Mouse (Mus musculus) CH12.LX (cell line): ENCODE results near the gene Rufy1. TPM values are rescaled to one million over a fixed set of nuclear protein-coding genes. Genes with fewer than 3 reads are reported as not detected.

Experiments
- DNase-seq: peaks from one replicate; pipeline ENCODE4 v3.0.0-alpha.2; 2013; ENCODE audit errors: extremely low read depth
- H3K27ac ChIP-seq: 2 replicates; pipeline ENCODE4 v1.5.1; 2012; ENCODE audit warnings: low read depth, mild to moderate bottlenecking, control low read depth, moderate library complexity; ENCODE audit not compliant: insufficient read depth
- H3K27me3 ChIP-seq: replicated peaks from 2 replicates; pipeline ENCODE3; 2012; ENCODE audit warnings: inconsistent platforms
- H3K36me3 ChIP-seq, 2 experiments: replicated peaks in 1 of 2; 2 replicates each; pipeline versions ENCODE3 to v1.6.1; 2012; ENCODE audit warnings: inconsistent platforms in 1 of 2, low read length in 1 of 2, mild to moderate bottlenecking in 1 of 2, mixed read lengths in 1 of 2, moderate library complexity in 1 of 2; ENCODE audit not compliant: control insufficient read depth in 1 of 2, insufficient read depth in 1 of 2
- H3K4me1 ChIP-seq, 2 experiments: 2 replicates each; pipeline ENCODE4 v1.6.1; 2012; ENCODE audit warnings: inconsistent platforms in 1 of 2, moderate library complexity in 1 of 2; ENCODE audit not compliant: insufficient read depth in 2 of 2, control insufficient read depth in 1 of 2
- H3K4me2 ChIP-seq: 2 replicates; pipeline ENCODE4 v1.6.1; 2012; ENCODE audit warnings: low read depth, mild to moderate bottlenecking, control low read depth; ENCODE audit not compliant: poor library complexity, insufficient read depth, severe bottlenecking
- H3K4me3 ChIP-seq, 3 experiments: fragments of 150-350 bp in 1 of 3; sonication (generic) in 1 of 3; replicated peaks in 1 of 3; 2 replicates each; pipeline versions ENCODE3 to v1.5.1; 2011 to 2012; ENCODE audit warnings: low read depth in 2 of 3, low read length in 2 of 3, mild to moderate bottlenecking in 2 of 3, moderate library complexity in 2 of 3, control low read depth in 1 of 3, improper control_type of control experiment in 1 of 3, inconsistent platforms in 1 of 3, mixed read lengths in 1 of 3; ENCODE audit not compliant: poor library complexity in 1 of 3
- H3K79me2 ChIP-seq: replicated peaks from 2 replicates; pipeline ENCODE4 v1.6.1; 2012; ENCODE audit warnings: mild to moderate bottlenecking, moderate library complexity; ENCODE audit not compliant: control insufficient read depth, poor library complexity, insufficient read depth, severe bottlenecking; ENCODE audit errors: extremely low read depth
- H3K9ac ChIP-seq: 2 replicates; pipeline ENCODE4 v1.6.1; 2012; ENCODE audit warnings: low read depth, mild to moderate bottlenecking, control low read depth, moderate library complexity; ENCODE audit not compliant: insufficient read depth
- H3K9me3 ChIP-seq: replicated peaks from 2 replicates; pipeline ENCODE3; 2012; ENCODE audit warnings: low read length, inconsistent platforms, mixed read lengths
- BHLHE40 ChIP-seq: IDR thresholded peaks from 2 replicates; pipeline ENCODE4 v1.6.1; 2011; ENCODE audit warnings: mild to moderate bottlenecking, low read depth, low read length, improper control_type of control experiment
- CHD1 ChIP-seq: IDR thresholded peaks from 2 replicates; pipeline ENCODE4 v1.6.1; 2012; ENCODE audit warnings: low read depth, low read length, improper control_type of control experiment, inconsistent platforms
- CHD2 ChIP-seq: IDR thresholded peaks from 2 replicates; pipeline ENCODE4 v1.6.1; 2011; ENCODE audit warnings: low read length, improper control_type of control experiment
- CTCF ChIP-seq, 2 experiments: IDR thresholded peaks in 1 of 2; conservative IDR thresholded peaks in 1 of 2; 2 replicates each; pipeline ENCODE4 v1.5.1; 2011 to 2012; ENCODE audit warnings: low read depth in 2 of 2, low read length in 2 of 2, improper control_type of control experiment in 1 of 2, inconsistent platforms in 1 of 2, mild to moderate bottlenecking in 1 of 2, moderate library complexity in 1 of 2
- E2F4 ChIP-seq: IDR thresholded peaks from 2 replicates; pipeline ENCODE4 v1.6.1; 2011; ENCODE audit warnings: low read depth, low read length, improper control_type of control experiment; ENCODE audit not compliant: insufficient replicate concordance
- EP300 ChIP-seq: IDR thresholded peaks from 2 replicates; pipeline ENCODE4 v1.6.1; 2011; ENCODE audit warnings: low read length, improper control_type of control experiment
- HCFC1 ChIP-seq: IDR thresholded peaks from 2 replicates; pipeline ENCODE4 v1.6.1; 2012; ENCODE audit warnings: low read depth, mild to moderate bottlenecking, inconsistent platforms, low read length, improper control_type of control experiment
- JUN ChIP-seq: IDR thresholded peaks from 2 replicates; pipeline ENCODE4 v1.6.1; 2011; ENCODE audit warnings: low read depth, mild to moderate bottlenecking, low read length, improper control_type of control experiment, moderate library complexity; ENCODE audit not compliant: insufficient read depth
- MXI1 ChIP-seq: IDR thresholded peaks from 2 replicates; pipeline ENCODE4 v1.6.1; 2011; ENCODE audit warnings: mild to moderate bottlenecking, low read depth, low read length, improper control_type of control experiment
- PAX5 ChIP-seq: IDR thresholded peaks from 2 replicates; pipeline ENCODE4 v1.6.1; 2012; ENCODE audit warnings: low read length, inconsistent platforms, mixed read lengths
- RCOR1 ChIP-seq: conservative IDR thresholded peaks from 2 replicates; pipeline ENCODE4 v1.6.1; 2012; ENCODE audit warnings: low read depth, mild to moderate bottlenecking, inconsistent platforms, low read length, improper control_type of control experiment
- SIN3A ChIP-seq: IDR thresholded peaks from 2 replicates; pipeline ENCODE4 v1.6.1; 2012; ENCODE audit warnings: low read length, improper control_type of control experiment, inconsistent platforms
- TCF12 ChIP-seq: IDR thresholded peaks from 2 replicates; pipeline ENCODE4 v1.6.1; 2014; ENCODE audit warnings: low read depth, mild to moderate bottlenecking, inconsistent platforms, low read length, improper control_type of control experiment
- USF1 ChIP-seq: IDR thresholded peaks from 2 replicates; pipeline ENCODE4 v1.6.1; 2014; ENCODE audit warnings: low read depth, mild to moderate bottlenecking, inconsistent platforms, low read length, improper control_type of control experiment
- ZC3H11A ChIP-seq: IDR thresholded peaks from 2 replicates; pipeline ENCODE4 v1.6.1; 2012; ENCODE audit warnings: low read depth, mild to moderate bottlenecking, inconsistent platforms, low read length, improper control_type of control experiment
- ZMIZ1 ChIP-seq: IDR thresholded peaks from 2 replicates; pipeline ENCODE4 v1.6.1; 2012; ENCODE audit warnings: low read depth, mild to moderate bottlenecking, inconsistent platforms, low read length, improper control_type of control experiment
- ZNF384 ChIP-seq: IDR thresholded peaks from 2 replicates; pipeline ENCODE4 v1.6.1; 2012; ENCODE audit warnings: low read depth, low read length, improper control_type of control experiment, inconsistent platforms
- dilution Hi-C: fragments of 300-500 bp; cut with MboI; formaldehyde crosslinking; loops from 2 replicates; pipeline ENCODE4 v1.14.3; 2020; ENCODE audit warnings: low sequenced_read_pairs; ENCODE audit not compliant: extremely low pct_unique_long_range_greater_than_20kb, extremely low pct_ligation_motif_present
- in situ Hi-C: fragments of 300-500 bp; cut with MboI; formaldehyde crosslinking; loops from 3 replicates; pipeline ENCODE4 v1.14.3; 2019; ENCODE audit warnings: low sequenced_read_pairs, low pct_ligation_motif_present, low pct_unique_long_range_greater_than_20kb, mixed read lengths
- polyA plus RNA-seq: library from polyadenylated mRNA; unstranded; fragments of >175 nt; gene quantifications from 2 replicates; pipeline ENCODE4 v1.2.1, GENCODE M21; 2012; ENCODE audit warnings: low read depth; ENCODE audit not compliant: insufficient read length
- total RNA-seq, 2 experiments: library from RNA; depleted of rRNA; stranded (reverse); fragments of 300-350 nt in 1 of 2; fragments of >200 nt in 1 of 2; gene quantifications; 2 replicates each; pipeline ENCODE4 v1.2.3; 2012 to 2014

The Rufy1 gene
- total and polyA plus RNA-seq, 3 experiments, result 11.0 to 21.3 (median 18.0) TPM

GRCm38 (mm10) chr11:50346256-50347032 is 84.5 kb downstream of the Rufy1 start:
- TF ChIP-seq TCF12, result no peak
- no peak for TF ChIP-seq CTCF (conservative IDR thresholded peaks at IDR 0.05 in 1 of 2, IDR thresholded peaks at IDR 0.05 in 1 of 2; ENCODE audit: low read depth in 2 of 2, low read length in 2 of 2)
- TF ChIP-seq CHD2, result no peak
- TF ChIP-seq USF1, result no peak
- no peak for TF ChIP-seq HCFC1
- no peak for TF ChIP-seq SIN3A
- TF ChIP-seq JUN, result no peak
- TF ChIP-seq ZMIZ1, result no peak
- no peak overlapping the region for H3K9ac ChIP-seq
- peaks cover 2 to 19% of the 10 kb centered on the region in 2 experiments; a peak in 3 of 4 replicates for H3K4me1 ChIP-seq
- in situ Hi-C loops, result no loop called here
- H3K27me3 ChIP-seq, result no peaks in the 10 kb centered on the region
- no peaks in the 10 kb centered on the region for H3K36me3 ChIP-seq
- H3K27ac ChIP-seq, result no peak overlapping the region
- H3K4me2 ChIP-seq, result no peak overlapping the region
- H3K9me3 ChIP-seq, result no peaks in the 10 kb centered on the region
- no peak for DNase-seq
- H3K4me3 ChIP-seq, result no peak overlapping the region
- dilution Hi-C loops, result no loop called here
- no peaks in the 10 kb centered on the region for H3K79me2 ChIP-seq

- Histone ChIP-seq H3K4me1 (peaks cover 2 to 19% of the 10 kb centered on the region in 2 experiments; a peak in 3 of 4 replicates), H3K27me3 (no peaks in the 10 kb centered on the region), H3K9ac (no peak overlapping the region), H3K27ac (no peak overlapping the region), H3K36me3 (no peaks in the 10 kb centered on the region), H3K4me3 (no peak overlapping the region), H3K79me2 (no peaks in the 10 kb centered on the region), H3K9me3 (no peaks in the 10 kb centered on the region), H3K4me2 (no peak overlapping the region)
- in situ Hi-C loops (no loop called here), dilution Hi-C loops (no loop called here)
- DNase-seq, result no peak
- no peak for TF ChIP-seq EP300
- TF ChIP-seq HCFC1, result no peak
- no peak for TF ChIP-seq CHD1
- no peak for TF ChIP-seq ZC3H11A
- TF ChIP-seq BHLHE40, result no peak
- TF ChIP-seq SIN3A, result no peak
- no peak for TF ChIP-seq RCOR1
- TF ChIP-seq CHD2, result no peak
- TF ChIP-seq ZNF384, result no peak
- TF ChIP-seq PAX5, result no peak
- no peak for TF ChIP-seq MXI1
- no peak for TF ChIP-seq E2F4
Observed at GRCm38 (mm10) chr11:50345486-50345885, 85.4 kb downstream of the Rufy1 start.

Other genes with a start within 250 kb of the Rufy1 start
- gene Sqstm1, start 220.3 kb downstream of the Rufy1 start, total RNA-seq (2012; rRNA removed), result 311 and 456 TPM in 2 replicates
- gene Sqstm1, start 220.3 kb downstream of the Rufy1 start, total RNA-seq (2014; rRNA removed), result 198 and 202 TPM in 2 replicates
- 579 and 599 TPM in 2 replicates for gene Sqstm1, start 220.3 kb downstream of the Rufy1 start, polyA plus RNA-seq
- gene Mgat4b, start 220.2 kb downstream of the Rufy1 start, total RNA-seq (2012; rRNA removed), result 12.8 and 16.2 TPM in 2 replicates
- 4.2 and 4.6 TPM in 2 replicates for gene Mgat4b, start 220.2 kb downstream of the Rufy1 start, total RNA-seq (2014; rRNA removed)
- 27.2 and 27.4 TPM in 2 replicates for gene Mgat4b, start 220.2 kb downstream of the Rufy1 start, polyA plus RNA-seq
- 1.1 and 1.4 TPM in 2 replicates for gene Ltc4s, start 192.5 kb downstream of the Rufy1 start, total RNA-seq (2012; rRNA removed)
- gene Ltc4s, start 192.5 kb downstream of the Rufy1 start, total RNA-seq (2014; rRNA removed), result 0.47 TPM in 1 of 2 replicates, not detected in the other
- 2.0 and 3.1 TPM in 2 replicates for gene Ltc4s, start 192.5 kb downstream of the Rufy1 start, polyA plus RNA-seq
- 4.3 and 5.4 TPM in 2 replicates for gene Maml1, start 138.8 kb downstream of the Rufy1 start, total RNA-seq (2012; rRNA removed)
- 1.3 and 2.2 TPM in 2 replicates for gene Maml1, start 138.8 kb downstream of the Rufy1 start, total RNA-seq (2014; rRNA removed)
- 8.4 and 9.7 TPM in 2 replicates for gene Maml1, start 138.8 kb downstream of the Rufy1 start, polyA plus RNA-seq
- gene Canx, start 105.5 kb downstream of the Rufy1 start, total RNA-seq (2012; rRNA removed), result 575 and 628 TPM in 2 replicates
- 627 and 662 TPM in 2 replicates for gene Canx, start 105.5 kb downstream of the Rufy1 start, total RNA-seq (2014; rRNA removed)
- gene Canx, start 105.5 kb downstream of the Rufy1 start, polyA plus RNA-seq, result 607 and 650 TPM in 2 replicates
- not detected in 2 replicates for gene Cby3, start 76.7 kb downstream of the Rufy1 start, total RNA-seq (2012; rRNA removed)
- gene Cby3, start 76.7 kb downstream of the Rufy1 start, total RNA-seq (2014; rRNA removed), result not detected in 2 replicates
- not detected in 2 replicates for gene Cby3, start 76.7 kb downstream of the Rufy1 start, polyA plus RNA-seq
- gene Hnrnph1, start 54.1 kb downstream of the Rufy1 start, total RNA-seq (2012; rRNA removed), result 239 and 320 TPM in 2 replicates
- 428 and 524 TPM in 2 replicates for gene Hnrnph1, start 54.1 kb downstream of the Rufy1 start, total RNA-seq (2014; rRNA removed)
- gene Hnrnph1, start 54.1 kb downstream of the Rufy1 start, polyA plus RNA-seq, result 829 and 841 TPM in 2 replicates
- not detected in 2 replicates for gene Adamts2, start 171.0 kb upstream of the Rufy1 start, total RNA-seq (2012; rRNA removed)
- gene Adamts2, start 171.0 kb upstream of the Rufy1 start, total RNA-seq (2014; rRNA removed), result not detected in 2 replicates
- not detected in 2 replicates for gene Adamts2, start 171.0 kb upstream of the Rufy1 start, polyA plus RNA-seq